Mouse (Mus musculus) kidney, adult 2 months (tissue): ENCODE results near the gene Otulinl.

Source experiments
- CTCF ChIP-seq: fragments of 200-500 bp; conservative IDR thresholded peaks from 2 replicates; pipeline ENCODE4 v1.5.1; 2011; ENCODE audit warnings: low read depth, mild to moderate bottlenecking, control low read depth, low read length, moderate library complexity, mixed read lengths; ENCODE audit not compliant: insufficient read depth, insufficient read length
- POLR2A ChIP-seq: fragments of 200-500 bp; IDR thresholded peaks from one replicate; pipeline ENCODE4 v1.6.1; 2011; ENCODE audit warnings: low read depth, low read length, control low read depth

DNA sequence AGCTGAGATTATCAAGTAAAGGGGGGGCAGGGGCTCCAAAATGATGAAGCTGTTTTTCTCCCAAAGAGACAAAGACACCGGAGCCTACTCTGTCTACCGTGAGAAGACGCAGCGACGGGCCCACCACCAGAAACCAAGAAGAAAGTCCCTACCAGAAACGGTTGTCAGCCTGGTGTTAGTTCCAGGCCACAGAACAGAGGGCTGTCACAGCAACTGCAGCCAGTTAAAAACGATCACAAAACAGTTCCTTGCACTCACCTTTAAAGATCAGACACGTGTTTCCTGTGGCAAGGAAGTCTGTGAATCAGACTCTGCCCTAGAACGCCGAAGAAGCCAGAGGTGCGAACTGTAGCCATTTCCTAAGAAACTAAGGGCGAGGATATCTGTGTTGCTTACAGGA, 40.2 kb downstream of the Otulinl start:
- no peak for TF ChIP-seq CTCF
- TF ChIP-seq POLR2A = no peak
